In the genomic region with DNA sequence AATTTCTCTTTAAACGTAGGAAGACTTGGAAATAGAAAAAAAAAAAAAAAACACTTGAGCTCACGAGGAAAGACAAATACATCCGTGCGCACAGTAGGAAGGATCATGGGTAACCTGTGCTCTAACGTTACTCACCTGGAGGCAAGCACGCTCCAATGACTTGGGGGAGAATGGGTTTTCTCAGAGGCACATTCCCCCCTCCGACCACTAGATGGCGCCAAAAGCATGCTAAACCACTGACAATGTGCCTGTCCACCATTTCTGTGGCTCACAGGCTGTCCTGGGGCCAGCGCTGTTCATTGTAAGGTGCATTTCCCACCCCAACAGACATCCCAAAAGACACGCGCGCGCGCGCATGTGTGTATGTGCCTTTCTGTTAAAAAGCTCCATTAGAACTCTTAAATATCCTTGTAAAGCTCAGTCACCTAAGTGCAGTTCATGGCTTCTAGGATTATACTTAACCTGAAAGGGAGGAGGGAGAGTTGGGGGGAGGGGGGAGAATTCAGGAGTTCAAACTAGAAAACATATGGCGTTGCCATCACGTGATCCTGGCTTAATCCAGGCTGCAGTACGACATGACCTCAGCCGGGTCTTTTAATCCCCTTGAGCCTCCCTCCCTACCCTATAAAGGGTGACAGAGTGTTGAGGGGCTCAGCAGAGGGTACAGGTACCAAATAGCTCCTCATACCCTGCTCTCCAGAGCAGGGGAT, we compare ENCODE assay signal across 1 mouse cellular context.
TF ChIP-seq lines count a peak whose summit lies in the region.

No protein-coding gene starts in this region.

TF ChIP-seq in CH12.LX, 34 proteins besides CTCF, POLR2A, EP300 and RAD21 (continued from another document):
- TF ChIP-seq IRF4 (IDR thresholded peaks at IDR 0.05; ENCODE audit: low read depth, low read length) (no peak), USF2 (conservative IDR thresholded peaks at IDR 0.05; ENCODE audit: low read depth, low read length) (no peak), RCOR1 (conservative IDR thresholded peaks at IDR 0.05; ENCODE audit: low read depth, low read length) (no peak)
